Mouse (Mus musculus): ENCODE measurements around the gene Bcl2a1d.
"Not testable (repeated sequence)": the region's sequence is repeated elsewhere in the genome, so short reads cannot be mapped to it uniquely, and the experiment has no call there.

- not testable (repeated sequence) for TF ChIP-seq POLR2A (IDR thresholded peaks at IDR 0.05; ENCODE audit: insufficient read depth, low read length); CTCF (IDR thresholded peaks at IDR 0.05; ENCODE audit: low read depth, low read length); EP300 (IDR thresholded peaks at IDR 0.05; ENCODE audit: insufficient read depth, low read depth, low read length)
These were observed 14.3 kb upstream of the Bcl2a1d start for GRCm38 (mm10) chr9:88746046-88746445.

All from ES-Bruce4 (cell line).